Mouse (Mus musculus) stomach, embryonic 14.5 days (tissue): Measurements from ENCODE around the gene Nup210l. TPM values are rescaled to one million over a fixed set of nuclear protein-coding genes. Genes with fewer than 3 reads are reported as not detected.
A peak's percentile ranks its signal among the peaks of the same experiment; 100 is the strongest.

ENCODE experiments used
- ATAC-seq: fragments of 200-750 bp; cut with Nextera tagmentation; 2 replicates; pipeline ENCODE4 v1.8.0; 2017; ENCODE audit warnings: low read depth, moderate TSS enrichment; ENCODE audit not compliant: insufficient number of reproducible peaks, insufficient read depth, low FRiP score
- H3K27ac ChIP-seq: fragments of 300-500 bp; sonication (generic); 2 replicates; pipeline ENCODE4 v1.5.1; 2014; ENCODE audit warnings: mild to moderate bottlenecking, low read length, moderate library complexity, mixed read lengths
- H3K27me3 ChIP-seq: fragments of 300-500 bp; sonication (generic); 2 replicates; pipeline ENCODE4 v1.6.1; 2014; ENCODE audit warnings: low read length, control low read depth, mixed read lengths; ENCODE audit not compliant: control insufficient read depth, insufficient read depth
- H3K36me3 ChIP-seq: fragments of 300-500 bp; sonication (generic); 2 replicates; pipeline ENCODE4 v1.6.1; 2014; ENCODE audit warnings: mild to moderate bottlenecking, control low read depth, low read length, moderate library complexity, mixed read lengths; ENCODE audit not compliant: control insufficient read depth, insufficient read depth
- H3K4me1 ChIP-seq: fragments of 300-500 bp; sonication (generic); 2 replicates; pipeline ENCODE4 v1.6.1; 2014; ENCODE audit warnings: low read length, control low read depth, mixed read lengths; ENCODE audit not compliant: control insufficient read depth, insufficient read depth
- H3K4me2 ChIP-seq: fragments of 300-500 bp; sonication (generic); replicated peaks from 2 replicates; pipeline ENCODE4 v1.6.1; 2014; ENCODE audit warnings: low read depth, low read length, control low read depth
- H3K4me3 ChIP-seq: fragments of 300-500 bp; sonication (generic); 2 replicates; pipeline ENCODE4 v1.5.1; 2014; ENCODE audit warnings: low read depth, low read length, control low read depth
- H3K9ac ChIP-seq: fragments of 300-500 bp; sonication (generic); replicated peaks from 2 replicates; pipeline ENCODE4 v1.6.1; 2014; ENCODE audit warnings: low read depth, mild to moderate bottlenecking, control low read depth, low read length, moderate library complexity, mixed read lengths
- H3K9me3 ChIP-seq: fragments of 300-500 bp; sonication (generic); 2 replicates; pipeline ENCODE4 v1.6.1; 2016; ENCODE audit warnings: low read depth, low read length, control low read depth; ENCODE audit not compliant: control insufficient read depth
- WGBS: fragments of 180-500 bp; shearing (Covaris S2); extraction: QIAGEN DNeasy Blood & Tissue Kit; methylation state at CpG from one replicate; pipeline ENCODE4 v1.1.7; 2014; 5-methylcytosine and 5-hydroxymethylcytosine counted together
- microRNA counts: library from miRNA; unstranded; fragments of <30 nt; microRNA quantifications from one replicate; lab custom pipeline; 2016
- microRNA-seq: library from miRNA; unstranded; fragments of <30 nt; microRNA quantifications from one replicate; pipeline ENCODE4, GENCODE M21; 2016
- polyA plus RNA-seq: library from polyadenylated mRNA; unstranded; fragments of >200 nt; fragmentation: Nextera tagmentation; extraction: Ambion mirVana; gene quantifications from 2 replicates; pipeline ENCODE4 v1.2.1, GENCODE M21; 2014

The Nup210l gene
- polyA plus RNA-seq, 1 experiment from 2014 or later: 0.98 TPM

GRCm38 (mm10) chr3:90254419-90255193 is 150.7 kb downstream of the Nup210l start:
- peak overlapping the region; percentile 86 for H3K27ac ChIP-seq
- under 1% methylated on average over 41 of the region's 41 CpGs for WGBS
- H3K9ac ChIP-seq: peak overlapping the region; percentile 85
- peaks cover 6% of the 10 kb centered on the region; the same call in 1 of the 2 replicates for H3K4me1 ChIP-seq
- peak overlapping the region; percentile 70 for H3K4me2 ChIP-seq
- H3K36me3 ChIP-seq: peaks cover 27% of the 10 kb centered on the region
- H3K9me3 ChIP-seq: no peaks in the 10 kb centered on the region
- peak overlapping the region; percentile 79 for H3K4me3 ChIP-seq
- peak; percentile 51; the same call in 1 of the 2 replicates for ATAC-seq
- no peaks in the 10 kb centered on the region for H3K27me3 ChIP-seq

DNA sequence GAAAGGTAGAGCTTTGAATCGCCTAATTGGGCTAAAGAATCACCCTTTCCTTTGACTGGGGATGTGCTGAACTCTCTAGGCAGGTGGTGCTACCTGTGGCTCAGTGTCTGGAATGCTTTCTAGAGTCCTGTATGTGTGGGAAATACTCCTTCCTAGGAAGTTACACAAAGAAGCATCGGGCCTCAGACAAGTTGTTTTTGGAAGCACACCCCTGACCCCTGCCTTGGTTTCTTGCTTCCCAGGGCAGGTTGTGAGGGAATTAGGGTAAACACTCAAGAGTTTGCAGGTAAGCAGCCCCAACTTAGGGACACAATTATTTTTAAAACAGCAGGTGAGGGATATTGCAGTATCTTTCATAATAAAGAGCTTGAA is 151.2 kb downstream of the Nup210l start:
- peak overlapping the region; percentile 85; the same call in 1 of the 2 replicates for H3K9ac ChIP-seq
- H3K36me3 ChIP-seq: peaks cover 28% of the 10 kb centered on the region
- H3K27ac ChIP-seq: peak overlapping the region; percentile 21; the same call in 1 of the 2 replicates

GRCm38 (mm10) chr3:90255784-90256353 is 151.9 kb downstream of the Nup210l start:
- H3K4me1 ChIP-seq: peaks cover 6% of the 10 kb centered on the region; the same call in 1 of the 2 replicates
- H3K27me3 ChIP-seq: no peaks in the 10 kb centered on the region
- peaks cover 34% of the 10 kb centered on the region for H3K36me3 ChIP-seq
- H3K27ac ChIP-seq: no peak overlapping the region
- H3K9me3 ChIP-seq: no peaks in the 10 kb centered on the region
- no peak overlapping the region for H3K4me3 ChIP-seq
- H3K4me2 ChIP-seq: no peak overlapping the region
- no peak for ATAC-seq
- H3K9ac ChIP-seq: no peak overlapping the region
- WGBS: 89% methylated on average over 14 of the region's 14 CpGs

More for the DNA sequence above, 151.2 kb downstream of the Nup210l start:
- ATAC-seq: no peak
- peaks cover 6% of the 10 kb centered on the region; the same call in 1 of the 2 replicates for H3K4me1 ChIP-seq
- 13% methylated on average over 2 of the region's 2 CpGs for WGBS
- H3K4me3 ChIP-seq: peak overlapping the region; percentile 79
- peak overlapping the region; percentile 70 for H3K4me2 ChIP-seq
- no peaks in the 10 kb centered on the region for H3K27me3 ChIP-seq
- no peaks in the 10 kb centered on the region for H3K9me3 ChIP-seq

DNA sequence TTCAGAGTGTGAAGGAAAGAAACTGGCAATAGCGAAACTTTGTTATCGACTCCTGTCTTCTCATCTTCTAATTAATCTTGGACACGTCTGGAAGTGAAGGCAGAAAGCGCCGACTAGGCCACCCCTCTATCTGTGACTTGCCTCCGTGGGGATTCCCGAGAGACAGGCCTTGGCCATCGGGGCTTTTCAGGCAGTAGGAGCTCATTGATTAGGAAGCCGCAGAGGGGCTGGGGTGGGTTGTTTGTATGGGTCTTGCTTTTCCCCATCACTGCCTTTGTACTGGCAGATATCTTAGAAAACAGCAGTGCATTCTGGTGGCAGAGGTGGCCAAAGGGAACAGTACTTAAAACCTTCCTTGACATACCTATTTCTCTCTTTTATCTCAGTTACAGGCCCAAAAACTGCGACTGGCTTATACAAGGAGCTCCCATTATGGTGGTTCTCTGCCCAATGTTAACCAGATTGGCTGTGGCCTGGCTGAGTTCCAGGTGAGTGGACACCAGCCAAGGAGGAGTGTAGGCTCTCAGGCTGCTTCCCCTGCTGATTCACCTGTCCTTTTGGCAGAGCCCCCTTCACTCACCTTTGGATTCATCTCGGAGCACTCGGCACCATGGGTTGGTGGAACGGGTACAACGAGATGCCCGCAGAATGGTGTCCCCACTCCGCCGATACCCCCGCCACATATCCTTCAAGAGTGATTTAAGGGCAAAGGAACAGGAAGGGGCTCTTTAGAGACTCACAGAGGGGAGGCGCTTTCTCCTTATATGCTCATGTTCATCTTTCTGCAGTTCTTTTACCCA is 153.0 kb downstream of the Nup210l start:
- Histone ChIP-seq H3K9me3 (no peaks in the 10 kb centered on the region), H3K4me1 (peaks cover 6% of the 10 kb centered on the region; the same call in 1 of the 2 replicates), H3K27ac (no peak overlapping the region), H3K36me3 (peaks cover 37% of the 10 kb centered on the region), H3K4me2 (no peak overlapping the region), H3K27me3 (no peaks in the 10 kb centered on the region), H3K4me3 (no peak overlapping the region), H3K9ac (no peak overlapping the region)
- WGBS: 88% methylated on average over 19 of the region's 19 CpGs
- ATAC-seq: no peak

- no peak overlapping the region for H3K9ac ChIP-seq
- peaks cover 6% of the 10 kb centered on the region; the same call in 1 of the 2 replicates for H3K4me1 ChIP-seq
- no peak for ATAC-seq
- H3K9me3 ChIP-seq: no peaks in the 10 kb centered on the region
- H3K27ac ChIP-seq: no peak overlapping the region
- 88% methylated on average over 4 of the region's 4 CpGs for WGBS
- peaks cover 53% of the 10 kb centered on the region for H3K36me3 ChIP-seq
- no peaks in the 10 kb centered on the region for H3K27me3 ChIP-seq
- H3K4me2 ChIP-seq: no peak overlapping the region
- no peak overlapping the region for H3K4me3 ChIP-seq
These were observed 154.6 kb downstream of the Nup210l start for GRCm38 (mm10) chr3:90258521-90258920.

MicroRNA genes within 50 kb of the gene (microRNA counts, 519-probe panel; counts per million panel counts)
- microRNA mmu-miR-190b (lab: Ali Mortazavi, UCI): 3,480 counts per million, percentile 68 among the panel's probes with 10 or more counts

Small RNA genes within 50 kb of the gene (microRNA-seq; reads per million reads assigned to microRNA genes)
- gene Mir190b: 14.8 reads per million, percentile 25 among the genes with 10 or more reads in this experiment

Other genes starting within 250 kb of the Nup210l start
- 1.6 and 1.8 TPM in 2 replicates for gene Il6ra, start 190.9 kb upstream of the Nup210l start, polyA plus RNA-seq
- 19.0 and 21.0 TPM in 2 replicates for gene Atp8b2, start 140.6 kb upstream of the Nup210l start, polyA plus RNA-seq
- 122 and 123 TPM in 2 replicates for gene Hax1, start 105.4 kb upstream of the Nup210l start, polyA plus RNA-seq
- 157 and 162 TPM in 2 replicates for gene 4933434E20Rik, start 52.5 kb upstream of the Nup210l start, polyA plus RNA-seq
- gene Ubap2l, start 51.5 kb upstream of the Nup210l start, polyA plus RNA-seq: 242 and 258 TPM in 2 replicates
- 533 and 553 TPM in 2 replicates for gene Tpm3, start 31.5 kb upstream of the Nup210l start, polyA plus RNA-seq
- 2,110 and 2,351 TPM in 2 replicates for gene Rps27, start 109.5 kb downstream of the Nup210l start, polyA plus RNA-seq
- gene Rab13, start 109.6 kb downstream of the Nup210l start, polyA plus RNA-seq: 17.7 and 18.1 TPM in 2 replicates
- 112 and 116 TPM in 2 replicates for gene Jtb, start 127.5 kb downstream of the Nup210l start, polyA plus RNA-seq
- gene Creb3l4, start 139.4 kb downstream of the Nup210l start, polyA plus RNA-seq: 20.6 and 21.4 TPM in 2 replicates
- 114 and 119 TPM in 2 replicates for gene Slc39a1, start 144.0 kb downstream of the Nup210l start, polyA plus RNA-seq
- gene Crtc2, start 150.0 kb downstream of the Nup210l start, polyA plus RNA-seq: 18.8 and 21.4 TPM in 2 replicates
- 3.0 and 3.6 TPM in 2 replicates for gene Dennd4b, start 161.1 kb downstream of the Nup210l start, polyA plus RNA-seq
- 22.3 and 28.7 TPM in 2 replicates for gene Gatad2b, start 189.0 kb downstream of the Nup210l start, polyA plus RNA-seq